Mouse (Mus musculus) heart, embryonic 14.5 days (tissue): ENCODE results near the gene Angptl8. TPM values are rescaled to one million over a fixed set of nuclear protein-coding genes. Genes with fewer than 3 reads are reported as not detected.
A peak's percentile ranks its signal among the peaks of the same experiment; 100 is the strongest.
"Not testable (repeated sequence)": the region's sequence is repeated elsewhere in the genome, so short reads cannot be mapped to it uniquely, and the experiment has no call there.

Source experiments
- ATAC-seq: fragments of 200-750 bp; cut with Nextera tagmentation; 2 replicates; pipeline ENCODE4 v1.8.0; 2017; ENCODE audit warnings: low read depth, moderate TSS enrichment; ENCODE audit not compliant: insufficient number of reproducible peaks, insufficient read depth, low FRiP score
- H3K27ac ChIP-seq, 2 experiments: fragments of 200-500 bp in 1 of 2; fragments of 300-500 bp in 1 of 2; sonication (generic) in 1 of 2; replicated peaks in 1 of 2; 2 replicates each; pipeline ENCODE4 v1.5.1; 2012 to 2014; ENCODE audit warnings: low read depth in 2 of 2, low read length in 2 of 2, control low read depth in 1 of 2, mild to moderate bottlenecking in 1 of 2, mixed read lengths in 1 of 2; ENCODE audit not compliant: control insufficient read depth in 1 of 2, insufficient read depth in 1 of 2
- H3K27me3 ChIP-seq: fragments of 300-500 bp; sonication (generic); 2 replicates; pipeline ENCODE4 v1.6.1; 2014; ENCODE audit warnings: mild to moderate bottlenecking, low read length, control low read depth; ENCODE audit not compliant: control insufficient read depth, insufficient read depth
- H3K36me3 ChIP-seq: fragments of 300-500 bp; sonication (generic); 2 replicates; pipeline ENCODE4 v1.6.1; 2014; ENCODE audit warnings: mild to moderate bottlenecking, control low read depth, low read length, mixed read lengths; ENCODE audit not compliant: control insufficient read depth, insufficient read depth
- H3K4me1 ChIP-seq, 2 experiments: fragments of 200-500 bp in 1 of 2; fragments of 300-500 bp in 1 of 2; sonication (generic) in 1 of 2; 2 replicates each; pipeline ENCODE4 v1.6.1; 2012 to 2014; ENCODE audit warnings: low read length in 2 of 2, control low read depth in 1 of 2, mixed read lengths in 1 of 2; ENCODE audit not compliant: control insufficient read depth in 2 of 2, insufficient read depth in 2 of 2
- H3K4me2 ChIP-seq: fragments of 300-500 bp; sonication (generic); 2 replicates; pipeline ENCODE4 v1.6.1; 2014; ENCODE audit warnings: mild to moderate bottlenecking, low read length
- H3K4me3 ChIP-seq, 2 experiments: fragments of 200-500 bp in 1 of 2; fragments of 300-500 bp in 1 of 2; sonication (generic) in 1 of 2; 2 replicates each; pipeline ENCODE4 v1.5.1; 2012 to 2014; ENCODE audit warnings: low read length in 2 of 2, mild to moderate bottlenecking in 2 of 2, control low read depth in 1 of 2, low read depth in 1 of 2, moderate library complexity in 1 of 2; ENCODE audit not compliant: control insufficient read depth in 1 of 2, insufficient read depth in 1 of 2
- H3K9ac ChIP-seq: fragments of 300-500 bp; sonication (generic); 2 replicates; pipeline ENCODE4 v1.6.1; 2014; ENCODE audit warnings: mild to moderate bottlenecking, low read length
- H3K9me3 ChIP-seq: fragments of 300-500 bp; sonication (generic); 2 replicates; pipeline ENCODE4 v1.6.1; 2016; ENCODE audit warnings: low read length, control low read depth; ENCODE audit not compliant: control insufficient read depth
- WGBS: fragments of 180-500 bp; shearing (Covaris S2); extraction: QIAGEN DNeasy Blood & Tissue Kit; methylation state at CpG from one replicate; pipeline ENCODE4 v1.1.7; 2014; 5-methylcytosine and 5-hydroxymethylcytosine counted together
- polyA plus RNA-seq: library from polyadenylated mRNA; unstranded; fragments of >200 nt; fragmentation: Nextera tagmentation; extraction: Ambion mirVana; gene quantifications from 2 replicates; pipeline ENCODE4 v1.2.1, GENCODE M21; 2014

Gene Angptl8
- polyA plus RNA-seq, 1 experiment from 2014 or later = 1.4 TPM

- Histone ChIP-seq H3K4me3 (no peak overlapping the region), H3K27ac (peak overlapping the region; percentile 76 to 83; a peak in 3 of 4 replicates), H3K4me1 (peaks cover 0 to 3% of the 10 kb centered on the region in 2 experiments; a peak in 1 of 4 replicates), H3K27me3 (no peaks in the 10 kb centered on the region), H3K9me3 (peaks cover 6% of the 10 kb centered on the region), H3K36me3 (no peaks in the 10 kb centered on the region), H3K9ac (no peak overlapping the region), H3K4me2 (no peak overlapping the region)
- peak; percentile 90 for ATAC-seq
- WGBS = 57% methylated on average over 6 of the region's 6 CpGs
Observed at GRCm38 (mm10) chr9:21858084-21858483, 22.8 kb downstream of the Angptl8 start.

DNA sequence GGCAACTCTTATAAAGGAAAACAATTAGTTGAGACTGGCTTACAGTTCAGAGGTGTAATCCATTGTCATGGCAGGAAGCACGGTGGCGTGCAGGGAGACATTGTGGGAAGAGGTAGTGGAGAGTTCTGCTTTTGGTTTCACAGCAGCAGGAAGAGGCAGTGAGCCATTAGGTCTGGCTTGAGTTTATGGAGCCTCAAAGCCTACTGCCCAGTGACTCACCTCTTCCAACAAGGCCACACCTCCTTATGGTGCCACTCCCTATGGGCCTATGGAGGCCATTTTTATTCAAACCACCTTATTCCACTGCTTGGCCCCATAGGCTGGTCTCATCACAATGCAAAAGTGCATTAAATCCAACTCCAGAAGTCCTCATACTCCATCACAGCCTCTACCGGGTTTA, 24.3 kb downstream of the Angptl8 start:
- Histone ChIP-seq H3K4me2 (no peak overlapping the region), H3K9me3 (peaks cover 6% of the 10 kb centered on the region), H3K27me3 (no peaks in the 10 kb centered on the region), H3K36me3 (no peaks in the 10 kb centered on the region), H3K4me3 (no peak overlapping the region), H3K27ac (no peak overlapping the region; a peak in 1 of 4 replicates), H3K4me1 (peaks cover 0 to 3% of the 10 kb centered on the region in 2 experiments; a peak in 1 of 4 replicates), H3K9ac (no peak overlapping the region)
- 73% methylated on average over 3 of the region's 3 CpGs for WGBS
- no peak for ATAC-seq

- H3K36me3 ChIP-seq, ATAC-seq, H3K4me1 ChIP-seq, H3K27me3 ChIP-seq, H3K9ac ChIP-seq, H3K9me3 ChIP-seq, H3K4me2 ChIP-seq, H3K4me3 ChIP-seq, H3K27ac ChIP-seq: not testable (repeated sequence)
- 58% methylated on average over 6 of the region's 6 CpGs for WGBS
Observed at GRCm38 (mm10) chr9:21860349-21860748, 25.0 kb downstream of the Angptl8 start.

DNA sequence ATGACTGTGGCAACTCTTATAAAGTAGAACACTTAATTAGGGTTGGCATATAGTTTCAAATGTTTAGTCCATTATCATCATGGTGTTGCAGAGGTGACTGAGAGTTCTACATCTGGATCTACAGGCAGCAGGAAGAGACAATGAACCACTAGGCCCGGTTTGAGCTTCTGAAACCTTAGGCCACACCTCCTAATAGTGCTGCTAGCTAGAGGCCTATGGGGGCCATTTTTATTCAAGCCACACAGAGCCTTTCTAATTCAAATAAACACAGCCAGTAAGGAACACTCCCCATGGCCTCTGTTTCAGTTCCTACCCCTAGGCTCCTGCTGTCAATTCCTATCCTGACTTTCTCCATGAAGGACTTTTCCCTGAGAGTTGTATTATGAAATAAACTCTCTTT, 26.9 kb downstream of the Angptl8 start:
- Histone ChIP-seq H3K9ac (no peak overlapping the region), H3K9me3 (peaks cover 6% of the 10 kb centered on the region), H3K4me2 (no peak overlapping the region), H3K4me3 (no peak overlapping the region), H3K27me3 (no peaks in the 10 kb centered on the region), H3K4me1 (peaks cover 0 to 6% of the 10 kb centered on the region in 2 experiments; a peak in 2 of 4 replicates), H3K36me3 (no peaks in the 10 kb centered on the region), H3K27ac (no peak overlapping the region)
- ATAC-seq = no peak
- 74% methylated on average over 1 of the region's 1 CpGs for WGBS

DNA sequence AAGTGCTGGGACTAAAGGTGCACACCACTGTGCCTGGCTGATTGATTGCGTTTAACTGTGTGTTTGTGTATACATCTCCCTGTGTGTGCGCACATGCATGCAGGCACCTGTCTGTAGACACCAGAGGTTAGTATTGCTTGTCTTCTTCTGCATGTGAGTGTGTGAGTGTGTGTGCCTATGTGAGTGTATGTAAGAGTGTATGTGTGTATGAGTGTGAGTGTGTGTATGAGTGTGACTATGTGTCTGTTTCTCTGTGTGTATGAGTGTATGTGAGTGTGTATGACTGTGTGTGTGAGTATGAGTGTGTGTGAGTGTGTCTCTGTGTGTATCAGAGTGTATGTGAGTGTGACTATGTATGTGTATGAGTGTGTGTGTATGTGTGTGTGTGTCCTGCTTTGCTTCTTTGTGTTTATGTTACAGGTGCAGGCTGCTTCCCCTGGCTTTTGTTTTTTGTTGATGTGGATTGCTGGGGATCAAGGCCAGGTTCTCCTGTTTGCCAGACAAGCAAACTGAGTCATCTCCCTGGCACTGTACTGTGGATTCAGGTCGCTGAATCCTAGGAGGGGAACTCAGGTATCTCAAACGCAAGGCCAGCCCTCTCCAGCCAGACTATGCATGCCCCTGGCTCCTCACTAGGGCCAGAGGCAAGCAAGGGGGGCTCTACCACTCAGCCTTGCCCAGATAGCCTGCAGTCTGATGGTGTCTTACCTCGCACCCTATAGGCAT, 30.5 kb downstream of the Angptl8 start:
- WGBS = 63% methylated on average over 5 of the region's 5 CpGs

GRCm38 (mm10) chr9:21866641-21867040, 31.3 kb downstream of the Angptl8 start:
- Histone ChIP-seq H3K4me2 (no peak overlapping the region), H3K27ac (peak overlapping the region; percentile 16 to 33; a peak in 2 of 4 replicates), H3K4me1 (peaks cover 0 to 3% of the 10 kb centered on the region in 2 experiments; a peak in 1 of 4 replicates), H3K36me3 (no peaks in the 10 kb centered on the region), H3K9me3 (peaks cover 6% of the 10 kb centered on the region), H3K4me3 (no peak overlapping the region), H3K9ac (no peak overlapping the region), H3K27me3 (no peaks in the 10 kb centered on the region)
- ATAC-seq = no peak
- 39% methylated on average over 2 of the region's 2 CpGs for WGBS

More for the DNA sequence above, 30.5 kb downstream of the Angptl8 start:
- Histone ChIP-seq H3K27me3 (no peaks in the 10 kb centered on the region), H3K4me1 (peaks cover 0 to 3% of the 10 kb centered on the region in 2 experiments; a peak in 1 of 4 replicates), H3K4me3 (no peak overlapping the region), H3K27ac (0 out of 4 replicates have a peak overlapping the region, but pooled peaks have one; percentile 2 to 33), H3K4me2 (no peak overlapping the region), H3K9ac (no peak overlapping the region), H3K9me3 (peaks cover 6% of the 10 kb centered on the region), H3K36me3 (no peaks in the 10 kb centered on the region)
- ATAC-seq = no peak

GRCm38 (mm10) chr9:21867726-21868125, 32.4 kb downstream of the Angptl8 start:
- Histone ChIP-seq H3K27me3 (no peaks in the 10 kb centered on the region), H3K9me3 (no peaks in the 10 kb centered on the region), H3K36me3 (no peaks in the 10 kb centered on the region), H3K4me1 (peaks cover 0 to 3% of the 10 kb centered on the region in 2 experiments; a peak in 1 of 4 replicates), H3K4me3 (no peak overlapping the region), H3K9ac (no peak overlapping the region), H3K27ac (no peak overlapping the region), H3K4me2 (no peak overlapping the region)
- no peak for ATAC-seq
- WGBS = 73% methylated on average over 3 of the region's 3 CpGs
